Mouse (Mus musculus) ovary, postnatal 36 days (tissue): Measurements from ENCODE around the gene Galnt6.

Source experiments
- DNase-seq: peaks from one replicate; pipeline ENCODE4 v3.0.0; 2022; ENCODE audit warnings: low spot score, mixed read lengths

Galnt6 gene

DNA sequence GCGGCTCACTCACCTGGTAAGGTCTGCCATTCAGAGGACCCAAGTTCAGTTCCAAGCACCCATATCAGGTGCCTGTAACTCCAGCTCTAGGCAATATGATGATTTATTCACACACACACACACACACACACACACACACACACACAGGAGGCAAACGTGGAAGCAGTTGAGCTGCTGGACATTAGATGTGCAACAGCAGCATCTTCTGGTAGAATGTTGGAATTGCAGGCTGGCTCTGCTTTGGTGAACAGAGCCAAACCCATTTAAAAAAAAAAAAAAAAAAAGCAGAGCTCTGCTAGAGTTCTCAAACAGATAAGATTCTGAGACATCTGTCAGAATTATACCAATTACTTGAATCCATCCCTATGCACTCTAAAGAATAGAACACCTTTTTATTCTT, 46.1 kb downstream of the Galnt6 start:
- DNase-seq = peak; percentile 60

DNA sequence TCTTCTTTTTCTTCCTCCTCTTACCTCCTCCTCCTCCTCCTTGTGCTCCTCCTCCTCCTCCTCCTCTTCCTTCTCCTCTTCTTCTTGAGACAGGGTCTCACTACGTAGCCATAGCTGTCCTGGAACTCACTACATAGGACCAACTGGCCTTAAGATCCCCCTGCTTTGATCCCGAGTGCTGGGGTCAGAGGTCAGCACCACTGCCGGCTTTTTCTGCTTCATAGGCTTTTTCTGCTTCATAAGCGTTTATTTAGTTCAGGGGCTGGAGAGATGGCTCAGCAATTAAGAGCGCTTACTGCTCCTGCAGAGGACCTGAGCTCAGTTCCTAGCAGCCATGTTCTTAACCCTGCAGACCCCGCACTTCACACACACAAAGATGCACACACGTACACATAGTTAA, 47.4 kb downstream of the Galnt6 start:
- no peak for DNase-seq

- DNase-seq = no peak
Measured at GRCm38 (mm10) chr15:100680381-100680780, 48.8 kb downstream of the Galnt6 start.

GRCm38 (mm10) chr15:100679005-100679404, 50.2 kb downstream of the Galnt6 start:
- DNase-seq = no peak

DNA sequence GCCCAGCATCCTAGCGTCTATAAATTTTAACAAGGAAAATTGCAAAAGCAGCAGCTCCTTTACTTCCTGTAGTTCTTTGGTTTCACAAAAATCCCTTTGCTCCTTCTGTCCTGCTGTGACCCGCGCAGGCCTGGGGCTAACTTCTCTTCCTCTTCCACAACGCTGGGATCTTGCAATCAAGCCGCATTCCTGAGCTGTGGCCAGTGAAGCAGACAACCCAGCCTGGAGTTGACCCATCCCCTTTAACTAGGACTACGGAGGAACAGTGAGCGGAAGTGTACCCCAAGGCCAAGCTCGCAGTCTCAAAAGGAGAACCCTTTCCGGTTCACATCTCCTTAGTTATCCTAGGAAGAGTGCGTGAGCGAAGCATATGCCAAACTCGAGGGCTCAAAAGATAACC, 50.6 kb downstream of the Galnt6 start:
- no peak for DNase-seq

- no peak for DNase-seq
Measured at GRCm38 (mm10) chr15:100677675-100678074, 51.5 kb downstream of the Galnt6 start.

DNA sequence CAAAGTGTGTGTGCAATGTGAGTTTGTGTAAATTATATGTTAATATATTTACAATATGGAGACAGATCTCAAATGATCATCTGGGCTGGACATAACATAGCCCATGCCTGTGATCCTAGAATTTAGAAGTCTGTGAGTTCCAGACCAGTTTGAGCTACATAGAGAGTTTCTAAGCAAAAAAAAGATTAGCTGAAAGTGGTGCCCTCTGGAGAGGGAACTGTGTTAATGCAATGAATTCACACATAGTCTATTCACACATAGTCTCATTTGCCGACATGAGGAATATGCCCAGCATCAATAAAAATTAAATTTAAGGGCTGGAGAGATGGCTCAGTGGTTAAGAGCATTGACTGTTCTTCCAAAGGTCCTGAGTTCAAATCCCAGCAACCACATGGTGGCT, 52.7 kb downstream of the Galnt6 start:
- DNase-seq = no peak

DNA sequence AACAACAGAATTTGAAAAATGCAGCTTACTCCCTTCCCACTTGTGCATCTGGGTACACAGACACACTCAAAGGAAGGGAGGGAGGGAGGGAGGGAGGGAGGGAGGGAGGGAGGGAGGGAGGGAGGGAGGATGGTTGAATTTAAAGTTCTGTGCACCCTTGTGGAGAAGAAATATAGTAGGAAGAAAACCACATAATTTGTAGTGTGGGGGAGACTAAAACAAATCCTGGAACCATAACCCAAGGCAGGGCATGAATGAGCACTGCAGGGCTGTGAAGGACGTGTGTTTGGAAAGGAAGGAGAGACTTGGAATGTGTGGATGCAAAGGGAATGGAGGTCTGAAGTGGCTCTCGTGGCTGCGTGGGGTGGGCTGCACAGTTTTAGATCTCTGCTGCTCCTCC, 53.7 kb downstream of the Galnt6 start:
- no peak for DNase-seq

DNA sequence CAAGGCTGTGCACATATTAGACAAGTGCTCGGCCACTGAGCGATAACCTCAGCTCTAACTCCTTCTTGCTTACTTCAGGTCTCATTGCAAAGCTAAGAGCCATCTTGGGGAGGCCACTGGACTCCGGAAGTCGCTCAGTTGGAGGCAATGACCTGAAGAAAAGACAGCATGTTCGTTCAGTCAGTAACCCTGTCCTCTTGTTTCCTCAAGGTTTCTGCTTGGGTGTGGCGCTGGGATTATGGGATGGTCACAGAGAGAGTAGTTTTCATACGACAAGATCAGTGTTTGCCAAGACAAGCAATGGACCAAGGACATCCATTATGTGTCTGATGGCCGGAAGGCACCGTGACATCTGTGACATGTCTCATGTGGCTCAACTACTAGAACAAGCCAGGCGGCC, 54.6 kb downstream of the Galnt6 start:
- no peak for DNase-seq

DNA sequence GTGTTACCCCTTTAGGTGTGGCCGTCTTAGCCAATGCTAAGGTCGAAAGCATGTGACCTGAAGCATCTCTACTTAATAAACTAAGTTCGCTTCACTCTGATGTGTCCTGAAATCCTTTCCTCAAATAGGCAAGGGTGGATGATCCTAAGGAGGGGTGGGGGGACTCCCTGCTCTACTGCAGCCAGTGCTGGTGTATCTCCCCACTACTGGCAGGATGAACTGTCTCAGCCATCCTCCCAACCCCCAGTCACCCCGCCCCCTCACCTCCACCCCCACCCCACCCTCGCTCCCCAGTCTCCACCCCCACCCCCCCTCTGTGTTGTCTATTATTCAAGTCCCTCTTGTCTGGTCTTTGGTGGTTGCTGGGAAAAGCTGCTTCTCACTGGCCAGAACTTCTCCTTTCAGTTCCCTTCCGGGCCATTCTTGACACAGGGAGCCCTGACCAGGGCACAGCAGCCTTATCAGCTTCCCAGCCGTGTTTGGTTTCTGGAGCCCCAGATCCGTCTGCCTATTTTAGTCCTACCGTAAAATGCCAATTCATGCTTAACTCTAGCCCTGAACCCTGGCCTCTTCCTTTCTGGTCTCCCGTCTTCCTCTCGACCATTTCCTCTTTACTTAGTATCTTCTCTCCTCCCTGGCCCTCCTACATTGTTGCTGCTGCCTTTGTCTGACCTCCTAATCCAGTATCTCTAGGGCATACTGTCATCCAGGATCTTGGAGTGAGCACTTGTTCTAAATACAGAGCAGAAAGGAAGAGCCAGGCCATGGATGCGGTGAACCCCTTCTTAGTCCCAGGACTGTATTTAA, 55.4 kb downstream of the Galnt6 start:
- no peak for DNase-seq

GRCm38 (mm10) chr15:100670833-100671232, 58.3 kb downstream of the Galnt6 start:
- DNase-seq = no peak

DNA sequence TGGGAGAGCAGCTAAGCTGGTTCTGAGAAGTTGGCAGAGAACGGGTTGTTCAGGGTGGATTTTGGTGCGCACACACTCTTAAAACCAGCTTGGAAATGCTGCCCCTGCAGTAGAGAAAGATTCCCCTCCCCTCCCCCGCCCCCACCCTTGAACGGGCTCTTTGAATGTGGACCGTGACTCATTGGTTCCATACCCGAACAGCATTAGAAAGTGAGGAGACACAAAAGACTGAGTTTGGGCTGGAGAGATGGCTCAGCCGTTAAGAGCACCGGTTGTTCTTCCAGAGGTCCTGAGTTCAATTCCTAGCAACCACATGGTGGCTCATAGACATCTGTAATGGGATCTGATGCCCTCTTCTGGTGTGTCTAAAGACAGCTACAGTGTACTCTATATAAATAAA, 59.2 kb downstream of the Galnt6 start:
- no peak for DNase-seq

DNA sequence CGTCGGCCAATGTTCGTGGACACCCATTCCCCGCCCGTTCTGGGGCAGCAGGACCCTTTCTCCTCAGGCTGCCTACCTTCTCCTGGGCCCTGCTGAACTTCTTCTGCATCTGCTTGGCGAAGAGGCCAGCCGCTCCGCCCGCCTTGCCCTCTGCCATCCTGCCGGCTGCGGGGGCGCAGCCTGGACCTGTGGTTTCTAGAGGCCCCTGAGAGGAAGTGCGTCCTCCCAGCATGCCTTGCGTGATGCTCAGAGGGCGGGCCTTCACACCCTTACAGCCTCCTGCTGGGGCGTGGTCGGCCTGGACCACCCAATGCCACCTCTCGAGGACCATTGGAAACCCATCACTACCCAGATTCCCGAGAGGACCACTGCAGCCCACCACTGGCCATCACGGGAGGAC, 59.8 kb downstream of the Galnt6 start, which contains the start of gene Bin2:
TSS of gene Bin2 (minus strand) at position 217 of the 400 bp plus-strand sequence.
- no peak for DNase-seq

GRCm38 (mm10) chr15:100667871-100668545, 61.2 kb downstream of the Galnt6 start:
- no peak for DNase-seq

GRCm38 (mm10) chr15:100667420-100667819, 61.8 kb downstream of the Galnt6 start:
- DNase-seq = no peak

- DNase-seq = no peak
Measured at GRCm38 (mm10) chr15:100666851-100667250, 62.3 kb downstream of the Galnt6 start.

DNA sequence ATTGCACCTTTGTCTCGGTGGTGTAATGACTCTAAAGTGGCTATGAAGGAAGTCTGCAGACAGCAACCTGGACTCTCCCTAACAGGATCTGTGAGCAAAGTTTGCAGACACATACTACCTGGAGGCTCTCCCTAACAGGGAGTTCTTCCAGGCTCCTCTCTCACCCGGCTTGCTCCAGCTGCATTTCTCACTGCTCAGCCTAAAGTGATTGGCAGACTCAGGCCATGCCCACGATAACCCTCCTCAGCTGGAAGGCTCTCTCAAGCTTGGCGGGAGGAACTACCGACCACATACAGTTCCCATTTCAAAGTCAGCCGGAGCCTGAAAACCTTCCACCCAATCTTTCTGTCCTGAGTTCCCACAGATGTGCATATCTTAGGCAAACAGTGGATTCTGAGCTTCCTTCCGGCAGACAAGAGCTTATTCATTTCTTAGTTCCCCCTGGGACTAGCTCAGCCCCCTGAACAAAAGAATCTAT, 62.9 kb downstream of the Galnt6 start:
- DNase-seq = no peak

DNA sequence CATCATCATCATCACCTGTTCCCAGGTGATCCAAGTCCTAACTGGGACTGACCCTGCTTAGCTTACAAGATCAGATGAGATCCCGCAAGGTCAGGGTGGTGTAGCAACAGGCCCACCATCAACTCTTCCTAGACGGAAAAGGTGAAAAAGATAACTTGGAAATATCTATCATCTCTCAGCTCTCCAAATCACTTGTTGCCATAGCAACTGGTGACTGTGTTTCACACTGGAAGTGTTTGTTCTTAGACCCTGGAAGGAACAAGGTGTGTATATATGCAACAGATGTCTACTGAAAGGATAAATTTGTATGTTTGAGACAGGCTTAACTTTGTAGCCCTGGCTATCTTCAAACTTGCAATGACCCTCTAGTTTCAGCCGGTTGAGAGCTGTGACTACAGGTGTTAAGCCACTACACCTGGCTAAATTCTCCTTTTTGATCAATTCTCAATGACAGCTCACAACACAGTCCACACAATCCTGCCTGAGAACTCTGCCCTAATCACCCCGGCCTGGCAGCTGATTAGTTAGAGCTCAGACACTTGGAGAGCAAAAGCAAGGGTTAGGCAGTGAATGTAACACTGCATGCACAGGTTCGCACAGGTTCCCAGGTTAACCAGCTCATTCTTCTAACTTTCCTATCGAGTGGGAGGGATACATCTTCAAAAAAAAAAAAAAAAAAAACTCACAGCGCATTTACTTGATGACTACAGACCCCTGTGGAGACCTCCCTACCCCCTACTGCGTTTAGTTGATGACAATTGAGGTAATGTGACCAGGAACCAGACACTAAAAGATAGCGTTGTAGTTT, 63.6 kb downstream of the Galnt6 start:
- DNase-seq = no peak

GRCm38 (mm10) chr15:100664813-100665274, 64.3 kb downstream of the Galnt6 start:
- DNase-seq = no peak

- DNase-seq = no peak
Measured at GRCm38 (mm10) chr15:100660805-100661204, 68.4 kb downstream of the Galnt6 start.

GRCm38 (mm10) chr15:100660306-100660705, 68.9 kb downstream of the Galnt6 start:
- DNase-seq = no peak

- DNase-seq = no peak
Measured at GRCm38 (mm10) chr15:100655201-100655600, 74.0 kb downstream of the Galnt6 start.
